Mouse (Mus musculus) megakaryocyte, embryonic 14.5 days (primary cell): ENCODE measurements around the gene Rcn2.

Experiments
- FLI1 ChIP-seq: IDR thresholded peaks from 2 replicates; pipeline ENCODE4 v1.6.1; 2012; ENCODE audit warnings: low read length, inconsistent platforms, mixed read lengths
- GATA1 ChIP-seq: IDR thresholded peaks from 3 replicates; pipeline ENCODE4 v1.6.1; 2012; ENCODE audit warnings: mixed read lengths, low read length, inconsistent platforms, borderline replicate concordance

DNA sequence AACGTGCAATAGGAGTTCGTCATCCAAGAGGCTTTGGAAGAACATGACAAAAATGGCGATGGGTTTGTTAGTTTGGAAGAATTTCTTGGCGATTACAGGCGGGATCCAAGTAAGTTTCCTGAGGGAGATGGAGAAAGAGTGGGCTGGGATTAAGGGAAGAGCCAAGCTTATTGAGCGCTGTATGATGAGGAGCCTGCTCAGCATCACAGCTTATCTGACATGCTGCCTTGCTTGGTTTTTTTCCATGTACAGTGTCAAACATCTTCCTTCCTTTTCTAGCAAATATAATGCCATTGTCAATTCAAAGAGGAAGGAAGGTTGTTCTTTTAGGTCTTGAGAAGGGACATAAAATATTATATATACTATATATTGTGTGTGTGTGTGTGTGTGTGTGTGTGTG is 14.5 kb downstream of the Rcn2 start:
- TF ChIP-seq FLI1, result no peak
- no peak for TF ChIP-seq GATA1
